7 mouse cellular contexts compared by ENCODE assay signal in the genomic region with DNA sequence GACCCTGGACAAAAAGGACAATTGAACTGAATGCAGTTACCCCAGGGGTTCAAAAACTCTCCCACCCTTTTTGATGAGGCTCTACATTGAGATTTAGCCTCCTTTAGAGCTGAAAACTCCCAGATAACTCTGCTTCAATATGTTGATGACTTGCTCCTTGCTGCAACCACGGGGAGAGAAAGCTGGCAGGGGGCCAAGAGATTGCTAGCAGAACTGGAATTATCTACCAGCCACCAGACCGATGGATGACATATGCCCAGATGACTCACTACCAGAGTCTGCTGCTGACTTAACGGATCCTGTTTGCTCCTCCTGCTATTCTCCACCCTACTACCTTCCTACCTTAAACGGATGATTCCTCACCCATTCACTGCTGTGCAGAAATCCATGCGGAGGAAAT.
DNase-seq lines count a peak whose midpoint lies in the region.

No protein-coding gene starts in this region.

- peak; percentile 48 for DNase-seq in MN1 (ENCODE audit: low spot score)
- peak; percentile 17 to 28 for DNase-seq in adrenal gland, adult 18-20 months (ENCODE audit: low spot score in 2 of 2)
- DNase-seq in brain, adult 2 months (ENCODE audit: low read depth, low spot score): peak; percentile 20
- peak; percentile 27 for DNase-seq in kidney, postnatal 10 days
- peak; percentile 22 for DNase-seq in layer of hippocampus, adult 9-10 months (ENCODE audit: low spot score)
- peak; percentile 9 for DNase-seq in lung, postnatal 10 days
- DNase-seq in right cerebral cortex, postnatal 4 days: peak; percentile 3

Comparison
In these comparisons a context has a peak if more than half of its experiments do, and no peak if none do; other contexts are left out.
1. Peak in every context shown above with its lines: DNase-seq.